Mouse (Mus musculus) WW6 (cell line): ENCODE results near the gene 1700017N19Rik.

Source experiments
- DNase-seq: peaks from one replicate; pipeline ENCODE4 v3.0.0-alpha.2; 2013; ENCODE audit warnings: low read depth, low spot score

The 1700017N19Rik gene

GRCm38 (mm10) chr10:100661970-100662590 is 71.8 kb downstream of the 1700017N19Rik start:
- DNase-seq, result no peak
